Mouse (Mus musculus): ENCODE measurements around the gene Fbxo2. TPM values are rescaled to one million over a fixed set of nuclear protein-coding genes. Genes with fewer than 3 reads are reported as not detected.

Gene Fbxo2
- polyA plus RNA-seq, 1 experiment from 2014 or later: 4.2 TPM

- no peaks in the 10 kb centered on the region for H3K9me3 ChIP-seq (replicated peaks)
- H3K4me1 ChIP-seq: peaks cover 38% of the 10 kb centered on the region
- H3K36me3 ChIP-seq: 0 out of 2 replicates have a peak, but pooled peaks cover 8% of the 10 kb centered on the region
- H3K4me3 ChIP-seq (replicated peaks): peak overlapping the region; percentile 64
- H3K27me3 ChIP-seq: peaks cover 46% of the 10 kb centered on the region
- under 1% methylated on average over 48 of the region's 55 CpGs for WGBS
- 0 out of 2 replicates have a peak overlapping the region, but pooled peaks have one; percentile 39 for H3K27ac ChIP-seq (replicated peaks)
- peak overlapping the region; percentile 45; the same call in 1 of the 2 replicates for H3K9ac ChIP-seq
- H3K4me2 ChIP-seq (replicated peaks): peak overlapping the region; percentile 98
- ATAC-seq (ENCODE audit: insufficient number of reproducible peaks, low FRiP score, low TSS enrichment, low read depth): peak; percentile 87
Measured at GRCm38 (mm10) chr4:148159544-148160435, 631 bp upstream of the Fbxo2 start.

- Histone ChIP-seq H3K4me1 (peaks cover 45% of the 10 kb centered on the region), H3K27me3 (peaks cover 74% of the 10 kb centered on the region), H3K36me3 (no peaks in the 10 kb centered on the region), H3K9me3 (replicated peaks) (no peaks in the 10 kb centered on the region), H3K27ac (replicated peaks) (no peak overlapping the region), H3K9ac (no peak overlapping the region), H3K4me2 (replicated peaks) (peak overlapping the region; percentile 61), H3K4me3 (replicated peaks) (peak overlapping the region; percentile 37)
- 1% methylated on average over 27 of the region's 29 CpGs for WGBS
- ATAC-seq (ENCODE audit: insufficient number of reproducible peaks, low FRiP score, low TSS enrichment, low read depth): peak; percentile 31; the same call in 1 of the 2 replicates
Measured at GRCm38 (mm10) chr4:148164002-148164439, 3.6 kb downstream of the Fbxo2 start.

GRCm38 (mm10) chr4:148164461-148164860, 4.0 kb downstream of the Fbxo2 start:
- Histone ChIP-seq H3K27ac (replicated peaks) (no peak overlapping the region), H3K36me3 (no peaks in the 10 kb centered on the region), H3K9me3 (replicated peaks) (no peaks in the 10 kb centered on the region), H3K4me3 (replicated peaks) (peak overlapping the region; percentile 37), H3K4me2 (replicated peaks) (peak overlapping the region; percentile 61), H3K9ac (no peak overlapping the region), H3K27me3 (peaks cover 76% of the 10 kb centered on the region), H3K4me1 (peaks cover 42% of the 10 kb centered on the region)
- WGBS: 2% methylated on average over 16 of the region's 16 CpGs
- no peak for ATAC-seq (ENCODE audit: insufficient number of reproducible peaks, low FRiP score, low TSS enrichment, low read depth)

GRCm38 (mm10) chr4:148165551-148165950, 5.1 kb downstream of the Fbxo2 start:
- no peak for ATAC-seq (ENCODE audit: insufficient number of reproducible peaks, low FRiP score, low TSS enrichment, low read depth)
- Histone ChIP-seq H3K4me2 (replicated peaks) (no peak overlapping the region), H3K4me3 (replicated peaks) (no peak overlapping the region), H3K9me3 (replicated peaks) (no peaks in the 10 kb centered on the region), H3K36me3 (no peaks in the 10 kb centered on the region), H3K9ac (no peak overlapping the region), H3K4me1 (peaks cover 32% of the 10 kb centered on the region), H3K27ac (replicated peaks) (no peak overlapping the region), H3K27me3 (peaks cover 82% of the 10 kb centered on the region)
- WGBS: 2% methylated on average over 17 of the region's 17 CpGs

GRCm38 (mm10) chr4:148166431-148166830, 6.0 kb downstream of the Fbxo2 start:
- no peak overlapping the region for H3K9ac ChIP-seq
- peak overlapping the region; percentile 15; the same call in 1 of the 2 replicates for H3K4me3 ChIP-seq (replicated peaks)
- H3K27me3 ChIP-seq: peaks cover 80% of the 10 kb centered on the region
- no peak for ATAC-seq (ENCODE audit: insufficient number of reproducible peaks, low FRiP score, low TSS enrichment, low read depth)
- peak overlapping the region; percentile 38 for H3K4me2 ChIP-seq (replicated peaks)
- peaks cover 23% of the 10 kb centered on the region for H3K4me1 ChIP-seq
- 5% methylated on average over 10 of the region's 10 CpGs for WGBS
- H3K27ac ChIP-seq (replicated peaks): no peak overlapping the region
- no peaks in the 10 kb centered on the region for H3K36me3 ChIP-seq
- H3K9me3 ChIP-seq (replicated peaks): no peaks in the 10 kb centered on the region

GRCm38 (mm10) chr4:148166986-148167385, 6.6 kb downstream of the Fbxo2 start:
- no peak for ATAC-seq (ENCODE audit: insufficient number of reproducible peaks, low FRiP score, low TSS enrichment, low read depth)
- Histone ChIP-seq H3K9ac (no peak overlapping the region), H3K4me2 (replicated peaks) (peak overlapping the region; percentile 38), H3K27me3 (peaks cover 80% of the 10 kb centered on the region), H3K36me3 (no peaks in the 10 kb centered on the region), H3K4me3 (replicated peaks) (peak overlapping the region; percentile 15), H3K9me3 (replicated peaks) (no peaks in the 10 kb centered on the region), H3K27ac (replicated peaks) (no peak overlapping the region), H3K4me1 (peaks cover 22% of the 10 kb centered on the region)
- 26% methylated on average over 4 of the region's 4 CpGs for WGBS

GRCm38 (mm10) chr4:148168287-148168686, 7.9 kb downstream of the Fbxo2 start:
- peaks cover 22% of the 10 kb centered on the region for H3K4me1 ChIP-seq
- 22% methylated on average over 7 of the region's 7 CpGs for WGBS
- H3K27ac ChIP-seq (replicated peaks): no peak overlapping the region
- H3K27me3 ChIP-seq: peaks cover 79% of the 10 kb centered on the region
- no peak for ATAC-seq (ENCODE audit: insufficient number of reproducible peaks, low FRiP score, low TSS enrichment, low read depth)
- no peaks in the 10 kb centered on the region for H3K36me3 ChIP-seq
- H3K9ac ChIP-seq: no peak overlapping the region
- H3K9me3 ChIP-seq (replicated peaks): no peaks in the 10 kb centered on the region
- no peak overlapping the region for H3K4me2 ChIP-seq (replicated peaks)
- no peak overlapping the region for H3K4me3 ChIP-seq (replicated peaks)

- no peaks in the 10 kb centered on the region for H3K9me3 ChIP-seq (replicated peaks)
- H3K27me3 ChIP-seq: peaks cover 81% of the 10 kb centered on the region
- H3K27ac ChIP-seq (replicated peaks): no peak overlapping the region
- no peak overlapping the region for H3K4me2 ChIP-seq (replicated peaks)
- no peak overlapping the region for H3K4me3 ChIP-seq (replicated peaks)
- no peak for ATAC-seq (ENCODE audit: insufficient number of reproducible peaks, low FRiP score, low TSS enrichment, low read depth)
- no peaks in the 10 kb centered on the region for H3K36me3 ChIP-seq
- no peak overlapping the region for H3K9ac ChIP-seq
- H3K4me1 ChIP-seq: peaks cover 22% of the 10 kb centered on the region
- 21% methylated on average over 15 of the region's 15 CpGs for WGBS
Measured at GRCm38 (mm10) chr4:148169586-148169985, 9.2 kb downstream of the Fbxo2 start.

- Histone ChIP-seq H3K9me3 (replicated peaks) (no peaks in the 10 kb centered on the region), H3K9ac (no peak overlapping the region), H3K4me3 (replicated peaks) (no peak overlapping the region)
Measured at GRCm38 (mm10) chr4:148170842-148171241, 10.4 kb downstream of the Fbxo2 start.

GRCm38 (mm10) chr4:148171261-148171660, 10.8 kb downstream of the Fbxo2 start:
- no peak overlapping the region for H3K9ac ChIP-seq
- peaks cover 14% of the 10 kb centered on the region for H3K4me1 ChIP-seq
- H3K36me3 ChIP-seq: no peaks in the 10 kb centered on the region
- H3K27ac ChIP-seq (replicated peaks): no peak overlapping the region
- no peak overlapping the region for H3K4me3 ChIP-seq (replicated peaks)
- ATAC-seq (ENCODE audit: insufficient number of reproducible peaks, low FRiP score, low TSS enrichment, low read depth): no peak
- peaks cover 81% of the 10 kb centered on the region for H3K27me3 ChIP-seq
- 13% methylated on average over 3 of the region's 3 CpGs for WGBS
- H3K9me3 ChIP-seq (replicated peaks): no peaks in the 10 kb centered on the region
- no peak overlapping the region for H3K4me2 ChIP-seq (replicated peaks)

More at GRCm38 (mm10) chr4:148170842-148171241, 10.4 kb downstream of the Fbxo2 start:
- Histone ChIP-seq H3K4me2 (replicated peaks) (no peak overlapping the region), H3K4me1 (peaks cover 18% of the 10 kb centered on the region), H3K27ac (replicated peaks) (no peak overlapping the region), H3K27me3 (peaks cover 81% of the 10 kb centered on the region), H3K36me3 (no peaks in the 10 kb centered on the region)
- 5% methylated on average over 2 of the region's 2 CpGs for WGBS
- no peak for ATAC-seq (ENCODE audit: insufficient number of reproducible peaks, low FRiP score, low TSS enrichment, low read depth)

- no peaks in the 10 kb centered on the region for H3K36me3 ChIP-seq
- H3K4me2 ChIP-seq (replicated peaks): 0 out of 2 replicates have a peak overlapping the region, but pooled peaks have one; percentile 17
- peaks cover 7% of the 10 kb centered on the region; the same call in 1 of the 2 replicates for H3K4me1 ChIP-seq
- under 1% methylated on average over 30 of the region's 30 CpGs for WGBS
- H3K27me3 ChIP-seq: peaks cover 84% of the 10 kb centered on the region
- no peak for ATAC-seq (ENCODE audit: insufficient number of reproducible peaks, low FRiP score, low TSS enrichment, low read depth)
- no peaks in the 10 kb centered on the region for H3K9me3 ChIP-seq (replicated peaks)
- no peak overlapping the region for H3K9ac ChIP-seq
- H3K4me3 ChIP-seq (replicated peaks): no peak overlapping the region
- H3K27ac ChIP-seq (replicated peaks): no peak overlapping the region
Measured at GRCm38 (mm10) chr4:148173811-148174494, 13.5 kb downstream of the Fbxo2 start.

Data from embryonic facial prominence, embryonic 15.5 days (tissue).